Mouse (Mus musculus) brain, adult 10 weeks (tissue): ENCODE measurements around the gene Rpl29. TPM values are rescaled to one million over a fixed set of nuclear protein-coding genes. Genes with fewer than 3 reads are reported as not detected.

Experiments
- polyA plus RNA-seq: library from polyadenylated mRNA; stranded (reverse); fragments of 350-450 nt; fragmentation: Illumina TruSeq; extraction: RNeasy Lipid Tissue Mini Kit (QIAGEN cat#74804); gene quantifications from one replicate; pipeline ENCODE4 v1.2.3, GENCODE M21; 2015; ENCODE audit warnings: low read depth, low replicate concordance

The Rpl29 gene
- 573 TPM for polyA plus RNA-seq

GRCm38 (mm10) chr9:106429221-106430014 lies at the start of gene Rpl29:
Rpl29 (plus strand) TSS chr9:106429454.

DNA sequence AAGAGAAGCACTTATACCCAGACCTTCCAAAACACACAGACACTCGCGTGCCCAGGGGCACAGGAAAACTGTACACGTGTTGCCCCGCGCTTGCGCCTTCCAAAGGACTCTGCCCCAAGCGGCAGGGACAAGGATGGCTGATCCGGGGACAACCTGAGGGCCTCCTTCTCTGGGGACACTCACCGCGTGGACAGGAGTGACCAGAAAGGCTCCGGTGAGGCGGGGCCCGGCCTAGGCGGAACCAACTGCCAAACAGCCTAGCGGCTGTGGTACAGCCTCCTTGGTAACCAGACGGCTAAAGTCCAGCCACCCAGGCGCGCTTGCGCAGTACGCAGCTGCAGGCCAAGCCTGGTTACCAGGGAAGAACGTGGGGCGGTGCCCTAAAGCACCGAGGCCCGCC lies 18.1 kb downstream of the Rpl29 start, which contains the start of the genes Abhd14b and Abhd14a:
Gene Abhd14b, plus strand, starts transcription at position 112 of the 400 bp plus-strand sequence.
Gene Abhd14a, minus strand, starts transcription at position 331 of the 400 bp plus-strand sequence.

DNA sequence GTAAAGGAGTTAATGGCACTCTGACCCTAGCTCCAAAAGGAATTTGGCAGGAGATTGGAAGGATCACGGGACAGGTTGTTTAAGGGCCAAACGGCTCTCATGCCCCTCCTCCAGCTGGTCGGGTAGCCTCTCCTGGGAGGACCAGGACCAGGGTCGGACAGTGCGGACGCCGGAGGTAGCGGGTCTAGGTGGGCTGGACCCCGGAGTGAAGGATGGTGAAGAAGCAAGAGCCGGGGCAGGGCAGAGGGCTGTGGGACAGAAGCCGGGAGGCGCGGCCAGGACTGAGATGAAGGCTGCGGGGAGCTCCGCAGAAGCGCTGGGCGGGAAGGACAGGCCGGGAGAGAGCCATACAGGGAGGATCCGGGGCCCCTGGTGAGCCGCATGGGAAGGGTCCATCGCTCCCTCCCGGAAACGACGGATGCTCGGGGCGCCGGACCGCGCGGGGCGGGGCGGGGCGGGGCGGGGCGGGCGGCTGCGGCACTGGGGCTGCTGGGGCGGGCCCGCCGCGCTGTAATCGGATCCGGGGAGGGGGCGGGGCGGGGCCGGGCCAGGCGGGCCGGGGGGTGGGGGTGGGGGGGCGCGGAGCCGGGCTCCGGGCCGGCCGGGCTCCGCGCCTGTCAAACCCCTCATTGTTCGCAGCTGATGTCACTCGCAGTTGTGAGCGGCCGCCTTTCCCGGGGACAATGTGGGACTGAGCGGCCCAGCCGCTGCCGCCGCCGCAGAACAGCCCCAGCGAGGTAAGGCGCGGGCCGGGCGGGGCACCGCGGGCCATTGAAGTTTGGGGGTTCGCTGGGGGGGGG lies 24.2 kb downstream of the Rpl29 start, which contains the start of gene Pcbp4:
Gene Pcbp4, plus strand, starts transcription at position 21 of the 800 bp plus-strand sequence.

DNA sequence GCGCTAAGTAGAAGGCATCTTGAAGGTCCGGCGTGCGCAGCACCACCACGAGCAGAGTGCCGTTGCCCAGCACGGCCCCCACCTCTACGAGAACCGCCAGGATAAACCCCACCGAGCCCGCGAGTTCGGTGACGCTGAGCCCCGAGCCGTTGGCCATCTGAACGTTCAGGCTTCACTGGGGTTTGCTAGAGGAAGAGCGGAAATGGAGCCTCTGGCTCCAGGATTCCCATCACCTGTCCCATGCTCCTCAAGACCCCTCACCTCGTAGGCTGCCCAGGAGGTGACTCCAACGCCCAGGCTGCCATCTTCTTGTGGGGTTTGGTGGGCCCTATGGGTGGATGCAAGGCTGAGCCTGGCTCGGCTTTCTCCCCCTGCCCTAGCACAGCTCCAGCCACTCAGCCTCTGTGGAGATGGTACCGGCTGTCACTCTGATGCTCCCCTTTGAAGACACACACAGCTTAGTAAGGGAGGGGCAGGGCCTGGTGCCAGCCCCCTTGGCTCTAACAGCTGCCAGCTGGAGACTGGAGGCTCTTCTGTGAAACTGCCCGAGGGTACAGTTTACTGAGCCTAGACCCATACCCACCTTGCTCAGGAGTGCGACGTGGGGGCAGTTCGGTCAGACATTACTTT lies 36.4 kb downstream of the Rpl29 start, which contains the start of gene Gpr62:
Gene Gpr62, minus strand, starts transcription at position 368 of the 630 bp plus-strand sequence.

GRCm38 (mm10) chr9:106475663-106476001 lies 46.4 kb downstream of the Rpl29 start, which contains the start of gene Rrp9:
Rrp9 (plus strand) TSS chr9:106475963.

DNA sequence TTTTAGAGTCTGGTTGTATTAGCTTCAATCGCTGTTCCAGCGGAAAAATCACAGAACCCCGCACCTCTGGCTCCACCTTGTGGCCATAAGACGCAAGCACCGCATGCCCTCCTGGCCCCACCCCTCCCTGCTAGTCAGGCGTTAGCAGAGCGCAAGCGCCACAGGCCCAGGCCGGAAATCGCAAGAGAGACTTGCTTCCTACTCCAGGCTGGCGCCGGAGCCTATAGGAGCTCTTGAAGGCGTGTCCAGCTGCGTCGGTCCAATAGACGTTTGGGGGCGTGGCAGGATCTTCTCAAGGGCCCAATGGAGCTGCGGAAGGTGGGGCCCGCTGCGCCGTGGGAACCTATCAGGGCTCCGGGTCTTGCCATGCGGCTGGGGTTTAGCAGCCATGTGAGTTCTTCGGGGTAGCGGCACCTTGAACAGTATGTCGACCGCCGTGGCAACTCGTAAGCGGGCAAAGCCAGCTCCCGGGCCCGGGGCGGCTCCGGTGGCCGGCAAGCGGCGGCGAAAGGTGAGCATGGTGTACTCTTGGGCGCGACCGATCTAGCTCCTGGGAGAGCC lies 47.8 kb downstream of the Rpl29 start, which contains the start of gene Parp3:
Gene Parp3, minus strand, starts transcription at position 26 of the 561 bp plus-strand sequence.

Other genes with a start within 250 kb of the Rpl29 start
- 33.0 TPM for gene Ppm1m, start 229.7 kb upstream of the Rpl29 start, polyA plus RNA-seq
- 67.1 TPM for gene Twf2, start 226.3 kb upstream of the Rpl29 start, polyA plus RNA-seq
- gene Tlr9, start 206.9 kb upstream of the Rpl29 start, polyA plus RNA-seq, result 0.61 TPM
- 108 TPM for gene Alas1, start 180.8 kb upstream of the Rpl29 start, polyA plus RNA-seq
- gene Poc1a, start 148.4 kb upstream of the Rpl29 start, polyA plus RNA-seq, result 22.6 TPM
- 43.8 TPM for gene Dusp7, start 60.8 kb upstream of the Rpl29 start, polyA plus RNA-seq
- 19.3 TPM for gene Acy1, start 8.9 kb downstream of the Rpl29 start, polyA plus RNA-seq
- gene Abhd14b, start 18.0 kb downstream of the Rpl29 start, polyA plus RNA-seq, result 23.2 TPM
- 52.0 TPM for gene Abhd14a, start 18.2 kb downstream of the Rpl29 start, polyA plus RNA-seq
- 165 TPM for gene Pcbp4, start 23.8 kb downstream of the Rpl29 start, polyA plus RNA-seq
- gene Gpr62, start 36.5 kb downstream of the Rpl29 start, polyA plus RNA-seq, result 10.9 TPM
- 37.0 TPM for gene Rrp9, start 46.5 kb downstream of the Rpl29 start, polyA plus RNA-seq
- gene Parp3, start 47.5 kb downstream of the Rpl29 start, polyA plus RNA-seq, result 4.1 TPM
- gene Iqcf1, start 70.5 kb downstream of the Rpl29 start, polyA plus RNA-seq, result not detected
- gene Iqcf5, start 85.1 kb downstream of the Rpl29 start, polyA plus RNA-seq, result not detected
- not detected for gene Iqcf3, start 132.2 kb downstream of the Rpl29 start, polyA plus RNA-seq
- not detected for gene Iqcf4, start 141.5 kb downstream of the Rpl29 start, polyA plus RNA-seq
- not detected for gene Iqcf6, start 197.1 kb downstream of the Rpl29 start, polyA plus RNA-seq
- gene Grm2, start 226.6 kb downstream of the Rpl29 start, polyA plus RNA-seq, result 19.8 TPM